Mouse (Mus musculus): Measurements from ENCODE around the gene Spef1. TPM values are rescaled to one million over a fixed set of nuclear protein-coding genes. Genes with fewer than 3 reads are reported as not detected.

The Spef1 gene
- polyA plus RNA-seq, 1 experiment from 2014 or later: 9.2 TPM

- peak overlapping the region; percentile 54 for H3K4me3 ChIP-seq (ENCODE audit: low read depth, low read length)
- peaks cover 1% of the 10 kb centered on the region; the same call in 1 of the 2 replicates for H3K36me3 ChIP-seq (ENCODE audit: control insufficient read depth, insufficient read depth, low read length)
- peaks cover 33% of the 10 kb centered on the region for H3K4me1 ChIP-seq (ENCODE audit: control insufficient read depth, insufficient read depth, low read length)
- H3K27ac ChIP-seq (ENCODE audit: low read length): peak overlapping the region; percentile 21; the same call in 1 of the 2 replicates
- H3K9ac ChIP-seq (replicated peaks; ENCODE audit: low read depth, low read length): no peak overlapping the region
- H3K4me2 ChIP-seq (replicated peaks; ENCODE audit: low read depth, low read length): peak overlapping the region; percentile 78
- no peaks in the 10 kb centered on the region for H3K9me3 ChIP-seq (ENCODE audit: control insufficient read depth, low read depth, low read length)
- 2% methylated on average over 14 of the region's 14 CpGs for WGBS
- no peaks in the 10 kb centered on the region for H3K27me3 ChIP-seq (ENCODE audit: control insufficient read depth, insufficient read depth, low read length)
- ATAC-seq (ENCODE audit: insufficient number of reproducible peaks, insufficient read depth, low FRiP score, low read depth): no peak
Observed at GRCm38 (mm10) chr2:131186343-131186742, 739 bp downstream of the Spef1 start.

- H3K4me2 ChIP-seq (replicated peaks; ENCODE audit: low read depth, low read length): peak within 1 kb of the TSS; percentile 97
- H3K4me3 ChIP-seq (ENCODE audit: low read depth, low read length): peak within 1 kb of the TSS; percentile 86
- WGBS: 4% methylated on average over 37 of the region's 57 CpGs
- no peaks in the 10 kb centered on the region for H3K27me3 ChIP-seq (ENCODE audit: control insufficient read depth, insufficient read depth, low read length)
- peak; percentile 76 for ATAC-seq (ENCODE audit: insufficient number of reproducible peaks, insufficient read depth, low FRiP score, low read depth)
- H3K27ac ChIP-seq (ENCODE audit: low read length): peak within 1 kb of the TSS; percentile 92
- peaks cover 29% of the 10 kb centered on the region for H3K4me1 ChIP-seq (ENCODE audit: control insufficient read depth, insufficient read depth, low read length)
- H3K9me3 ChIP-seq (ENCODE audit: control insufficient read depth, low read depth, low read length): no peaks in the 10 kb centered on the region
- peaks cover 6% of the 10 kb centered on the region for H3K36me3 ChIP-seq (ENCODE audit: control insufficient read depth, insufficient read depth, low read length)
- H3K9ac ChIP-seq (replicated peaks; ENCODE audit: low read depth, low read length): peak within 1 kb of the TSS; percentile 93
Observed at GRCm38 (mm10) chr2:131179990-131180587, 7.0 kb downstream of the Spef1 start, which contains the start of gene Cenpb. Gene Cenpb (minus strand): TSS chr2:131180067.

- peak overlapping the region; percentile 93 for H3K9ac ChIP-seq (replicated peaks; ENCODE audit: low read depth, low read length)
Observed at GRCm38 (mm10) chr2:131179246-131179886, 7.7 kb downstream of the Spef1 start.

GRCm38 (mm10) chr2:131178828-131179245 lies 8.2 kb downstream of the Spef1 start:
- no peaks in the 10 kb centered on the region for H3K27me3 ChIP-seq (ENCODE audit: control insufficient read depth, insufficient read depth, low read length)
- H3K4me2 ChIP-seq (replicated peaks; ENCODE audit: low read depth, low read length): peak overlapping the region; percentile 97
- H3K4me3 ChIP-seq (ENCODE audit: low read depth, low read length): peak overlapping the region; percentile 86
- peak overlapping the region; percentile 92; the same call in 1 of the 2 replicates for H3K27ac ChIP-seq (ENCODE audit: low read length)
- H3K9ac ChIP-seq (replicated peaks; ENCODE audit: low read depth, low read length): peak overlapping the region; percentile 93
- H3K9me3 ChIP-seq (ENCODE audit: control insufficient read depth, low read depth, low read length): no peaks in the 10 kb centered on the region
- ATAC-seq (ENCODE audit: insufficient number of reproducible peaks, insufficient read depth, low FRiP score, low read depth): no peak
- peaks cover 6% of the 10 kb centered on the region for H3K36me3 ChIP-seq (ENCODE audit: control insufficient read depth, insufficient read depth, low read length)
- 22% methylated on average over 26 of the region's 26 CpGs for WGBS
- H3K4me1 ChIP-seq (ENCODE audit: control insufficient read depth, insufficient read depth, low read length): peaks cover 36% of the 10 kb centered on the region

More at GRCm38 (mm10) chr2:131179246-131179886, 7.7 kb downstream of the Spef1 start:
- peak overlapping the region; percentile 97 for H3K4me2 ChIP-seq (replicated peaks; ENCODE audit: low read depth, low read length)
- H3K27me3 ChIP-seq (ENCODE audit: control insufficient read depth, insufficient read depth, low read length): no peaks in the 10 kb centered on the region
- peak overlapping the region; percentile 92 for H3K27ac ChIP-seq (ENCODE audit: low read length)
- H3K4me1 ChIP-seq (ENCODE audit: control insufficient read depth, insufficient read depth, low read length): peaks cover 30% of the 10 kb centered on the region
- peak; percentile 30 for ATAC-seq (ENCODE audit: insufficient number of reproducible peaks, insufficient read depth, low FRiP score, low read depth)
- H3K9me3 ChIP-seq (ENCODE audit: control insufficient read depth, low read depth, low read length): no peaks in the 10 kb centered on the region
- peaks cover 6% of the 10 kb centered on the region for H3K36me3 ChIP-seq (ENCODE audit: control insufficient read depth, insufficient read depth, low read length)
- H3K4me3 ChIP-seq (ENCODE audit: low read depth, low read length): peak overlapping the region; percentile 86
- WGBS: under 1% methylated on average over 67 of the region's 67 CpGs

- H3K27ac ChIP-seq (ENCODE audit: low read length): peak overlapping the region; percentile 82
- H3K9me3 ChIP-seq (ENCODE audit: control insufficient read depth, low read depth, low read length): no peaks in the 10 kb centered on the region
- peak overlapping the region; percentile 97 for H3K4me2 ChIP-seq (replicated peaks; ENCODE audit: low read depth, low read length)
- no peaks in the 10 kb centered on the region for H3K27me3 ChIP-seq (ENCODE audit: control insufficient read depth, insufficient read depth, low read length)
- H3K9ac ChIP-seq (replicated peaks; ENCODE audit: low read depth, low read length): peak overlapping the region; percentile 93; the same call in 1 of the 2 replicates
- no peak for ATAC-seq (ENCODE audit: insufficient number of reproducible peaks, insufficient read depth, low FRiP score, low read depth)
- H3K4me3 ChIP-seq (ENCODE audit: low read depth, low read length): peak overlapping the region; percentile 86
- peaks cover 36% of the 10 kb centered on the region for H3K4me1 ChIP-seq (ENCODE audit: control insufficient read depth, insufficient read depth, low read length)
- 78% methylated on average over 9 of the region's 9 CpGs for WGBS
- peaks cover 6% of the 10 kb centered on the region for H3K36me3 ChIP-seq (ENCODE audit: control insufficient read depth, insufficient read depth, low read length)
Observed at GRCm38 (mm10) chr2:131177932-131178331, 9.2 kb downstream of the Spef1 start.

- H3K9me3 ChIP-seq (ENCODE audit: control insufficient read depth, low read depth, low read length): no peaks in the 10 kb centered on the region
- 57% methylated on average over 5 of the region's 5 CpGs for WGBS
- H3K9ac ChIP-seq (replicated peaks; ENCODE audit: low read depth, low read length): no peak overlapping the region
- peak; percentile 49 for ATAC-seq (ENCODE audit: insufficient number of reproducible peaks, insufficient read depth, low FRiP score, low read depth)
- peaks cover 6% of the 10 kb centered on the region for H3K36me3 ChIP-seq (ENCODE audit: control insufficient read depth, insufficient read depth, low read length)
- 0 out of 2 replicates have a peak, but pooled peaks cover 7% of the 10 kb centered on the region for H3K27me3 ChIP-seq (ENCODE audit: control insufficient read depth, insufficient read depth, low read length)
- peaks cover 36% of the 10 kb centered on the region for H3K4me1 ChIP-seq (ENCODE audit: control insufficient read depth, insufficient read depth, low read length)
- peak overlapping the region; percentile 82 for H3K27ac ChIP-seq (ENCODE audit: low read length)
- peak overlapping the region; percentile 97 for H3K4me2 ChIP-seq (replicated peaks; ENCODE audit: low read depth, low read length)
- H3K4me3 ChIP-seq (ENCODE audit: low read depth, low read length): no peak overlapping the region
Observed at GRCm38 (mm10) chr2:131176491-131176890, 10.6 kb downstream of the Spef1 start.

- no peaks in the 10 kb centered on the region for H3K9me3 ChIP-seq (ENCODE audit: control insufficient read depth, low read depth, low read length)
- peaks cover 6% of the 10 kb centered on the region for H3K36me3 ChIP-seq (ENCODE audit: control insufficient read depth, insufficient read depth, low read length)
- H3K4me1 ChIP-seq (ENCODE audit: control insufficient read depth, insufficient read depth, low read length): peaks cover 36% of the 10 kb centered on the region
- H3K27me3 ChIP-seq (ENCODE audit: control insufficient read depth, insufficient read depth, low read length): peaks cover 12% of the 10 kb centered on the region; the same call in 1 of the 2 replicates
- H3K4me3 ChIP-seq (ENCODE audit: low read depth, low read length): no peak overlapping the region
- peak overlapping the region; percentile 97 for H3K4me2 ChIP-seq (replicated peaks; ENCODE audit: low read depth, low read length)
- no peak overlapping the region for H3K9ac ChIP-seq (replicated peaks; ENCODE audit: low read depth, low read length)
- H3K27ac ChIP-seq (ENCODE audit: low read length): peak overlapping the region; percentile 76
- no peak for ATAC-seq (ENCODE audit: insufficient number of reproducible peaks, insufficient read depth, low FRiP score, low read depth)
- 91% methylated on average over 1 of the region's 1 CpGs for WGBS
Observed at GRCm38 (mm10) chr2:131175945-131176309, 11.2 kb downstream of the Spef1 start.

- Histone ChIP-seq H3K27ac (ENCODE audit: low read length) (peak overlapping the region; percentile 76), H3K27me3 (ENCODE audit: control insufficient read depth, insufficient read depth, low read length) (peaks cover 17% of the 10 kb centered on the region; the same call in 1 of the 2 replicates), H3K4me3 (ENCODE audit: low read depth, low read length) (no peak overlapping the region), H3K36me3 (ENCODE audit: control insufficient read depth, insufficient read depth, low read length) (peaks cover 6% of the 10 kb centered on the region), H3K4me2 (replicated peaks; ENCODE audit: low read depth, low read length) (peak overlapping the region; percentile 97; the same call in 1 of the 2 replicates), H3K9ac (replicated peaks; ENCODE audit: low read depth, low read length) (no peak overlapping the region), H3K9me3 (ENCODE audit: control insufficient read depth, low read depth, low read length) (no peaks in the 10 kb centered on the region), H3K4me1 (ENCODE audit: control insufficient read depth, insufficient read depth, low read length) (peaks cover 36% of the 10 kb centered on the region)
- no peak for ATAC-seq (ENCODE audit: insufficient number of reproducible peaks, insufficient read depth, low FRiP score, low read depth)
- WGBS: 72% methylated on average over 3 of the region's 3 CpGs
Observed at GRCm38 (mm10) chr2:131175286-131175944, 11.7 kb downstream of the Spef1 start.
